Mouse (Mus musculus): ENCODE data around the gene Shq1.

The Shq1 gene
- long read RNA-seq, experiment 1, transcript Shq1-204 (11 exons, 1,990 nt) = major isoform, 7 of 9 reads
- long read RNA-seq, experiment 1, partial matches to known transcripts = 0 of 9 reads
- long read RNA-seq, experiment 1, other reads (novel, unspliced or antisense) = 2 of 9 reads
- long read RNA-seq, experiment 2, partial matches to known transcripts = 0 of 9 reads
- long read RNA-seq, experiment 2, other reads (novel, unspliced or antisense) = 5 of 9 reads

DNA sequence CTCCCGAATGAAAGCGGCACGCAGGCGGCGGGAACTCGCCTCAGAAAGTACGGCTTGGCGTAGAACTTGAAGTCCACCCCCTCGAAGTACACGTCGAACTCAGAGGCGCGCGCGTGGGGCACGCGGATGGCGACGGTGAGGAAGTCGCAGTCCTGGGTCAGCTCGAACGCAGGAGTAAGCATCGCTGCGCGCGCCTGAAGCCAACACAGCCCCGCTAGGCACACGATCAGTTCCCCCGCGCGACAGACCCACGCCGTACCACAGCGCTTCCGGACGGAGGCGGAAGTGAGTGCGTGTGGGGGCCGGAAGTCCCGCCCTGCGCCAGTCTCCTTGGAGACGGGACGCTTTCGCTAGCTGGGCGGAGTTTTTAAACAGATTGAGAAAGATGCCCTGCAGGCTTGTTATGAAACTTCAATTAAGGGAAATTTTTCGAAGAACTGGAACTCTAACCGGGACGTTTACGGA is at the start of gene Shq1:
Shq1 (minus strand) TSS at position 278 of the 465 bp plus-strand sequence.
- intact Hi-C loops (cut with DNase I) = loop anchor here (10.0 kb wide), 1 partner anchor 524 kb away; no protein-coding TSS in a partner anchor

DNA sequence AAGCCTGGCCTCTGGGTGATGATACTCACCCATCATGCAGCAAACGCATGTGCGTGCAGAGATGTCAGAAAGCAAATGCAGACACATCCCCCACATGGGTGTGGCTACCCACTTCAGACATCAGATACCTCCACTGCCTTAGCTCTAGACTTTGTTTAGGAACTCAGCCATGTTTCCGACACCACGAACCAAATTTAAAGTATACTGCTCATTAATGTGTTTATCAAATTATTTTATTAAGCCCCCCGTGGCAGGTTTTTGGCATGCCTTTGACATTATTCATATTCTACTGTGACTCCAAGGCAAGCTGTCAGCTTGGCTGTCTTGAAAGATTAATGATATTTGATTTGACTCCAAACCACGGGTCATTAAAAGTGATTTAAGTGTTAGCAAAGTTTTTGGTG is 49.1 kb upstream of the Shq1 start:
- intact Hi-C loops (cut with DNase I) = no loop called here

DNA sequence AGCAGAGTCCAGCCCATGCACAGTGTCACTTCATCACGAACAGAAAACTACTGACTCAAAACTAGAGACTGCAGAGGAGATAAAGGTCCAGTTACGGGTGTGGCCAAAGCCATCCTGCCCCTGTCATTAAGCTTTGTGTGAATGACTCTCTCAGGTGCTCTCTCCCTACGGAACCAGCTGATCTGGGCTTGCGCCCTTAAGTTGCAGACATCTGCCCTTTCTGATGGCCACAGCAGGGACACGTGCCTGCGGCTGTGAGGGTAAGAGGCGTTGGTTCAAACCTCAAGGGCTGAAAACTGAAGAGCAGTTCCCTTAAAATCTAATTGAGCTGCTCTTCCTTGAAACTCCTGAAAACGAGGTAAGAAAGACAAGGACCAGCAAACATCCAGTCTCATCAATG is 45.9 kb upstream of the Shq1 start:
- intact Hi-C loops (cut with DNase I) = no loop called here

DNA sequence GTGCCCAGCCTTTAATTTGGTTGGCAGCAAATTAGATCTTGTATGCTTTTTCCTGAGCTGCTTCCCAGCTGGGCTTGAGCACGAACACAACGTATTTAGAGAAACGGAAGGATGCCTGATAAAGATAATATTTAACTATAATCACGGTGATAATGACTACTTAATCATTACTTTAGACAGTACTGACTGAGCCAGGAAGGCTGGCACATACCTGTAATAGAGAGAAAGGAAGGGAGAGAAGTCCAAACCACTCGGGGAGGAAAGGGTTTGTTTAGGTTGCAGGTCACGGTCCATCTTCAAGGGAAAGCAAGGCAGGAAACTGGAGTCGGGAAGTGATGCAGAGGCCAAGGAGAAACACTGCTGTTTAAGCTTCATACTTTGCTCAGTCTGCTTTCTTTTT is 45.2 kb upstream of the Shq1 start:
- intact Hi-C loops (cut with DNase I) = no loop called here

DNA sequence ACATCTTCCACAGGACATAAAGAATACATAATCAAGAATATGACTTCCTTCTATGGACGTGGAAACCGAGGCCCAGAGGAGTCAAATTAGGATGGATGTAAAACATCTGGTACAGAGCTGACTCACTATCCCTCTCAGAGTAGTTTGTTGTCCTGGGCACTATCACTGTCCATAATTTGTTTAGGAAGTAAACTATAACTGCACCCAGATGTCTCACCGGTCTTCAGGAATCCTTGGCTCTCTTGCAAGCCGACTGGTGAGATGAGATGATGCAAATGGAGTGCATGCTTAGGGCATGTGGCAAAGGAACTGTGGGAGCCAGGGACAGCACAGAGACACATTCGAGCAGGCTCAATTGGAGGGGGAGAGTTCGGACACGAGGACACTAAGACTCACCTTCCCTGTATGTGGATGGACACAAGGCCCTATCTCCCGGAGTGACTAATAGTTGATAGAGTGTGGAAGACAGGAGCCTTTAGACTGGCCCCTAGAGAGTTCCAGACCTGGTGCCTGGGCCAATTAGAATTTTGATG is 44.4 kb upstream of the Shq1 start:
- intact Hi-C loops (cut with DNase I) = no loop called here

DNA sequence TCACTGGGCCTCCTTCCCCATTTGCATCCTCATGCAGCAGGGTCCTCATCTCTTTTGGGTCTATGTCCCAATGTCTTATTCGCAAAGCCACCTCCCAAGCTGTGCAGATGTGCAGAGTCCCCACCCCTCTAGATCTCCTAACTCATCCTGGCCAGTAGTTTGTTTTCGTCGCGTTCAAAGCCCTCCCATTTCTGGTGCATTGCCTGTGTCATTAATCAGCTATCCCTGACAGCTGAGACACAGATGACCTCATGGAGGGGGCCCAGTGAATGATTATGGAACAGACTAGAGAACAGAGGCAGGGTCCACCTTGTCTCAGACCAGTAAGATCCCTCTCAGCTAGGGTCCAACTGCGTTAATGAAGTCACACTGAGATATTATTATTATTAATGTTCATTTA is 39.9 kb upstream of the Shq1 start:
- intact Hi-C loops (cut with DNase I) = no loop called here

DNA sequence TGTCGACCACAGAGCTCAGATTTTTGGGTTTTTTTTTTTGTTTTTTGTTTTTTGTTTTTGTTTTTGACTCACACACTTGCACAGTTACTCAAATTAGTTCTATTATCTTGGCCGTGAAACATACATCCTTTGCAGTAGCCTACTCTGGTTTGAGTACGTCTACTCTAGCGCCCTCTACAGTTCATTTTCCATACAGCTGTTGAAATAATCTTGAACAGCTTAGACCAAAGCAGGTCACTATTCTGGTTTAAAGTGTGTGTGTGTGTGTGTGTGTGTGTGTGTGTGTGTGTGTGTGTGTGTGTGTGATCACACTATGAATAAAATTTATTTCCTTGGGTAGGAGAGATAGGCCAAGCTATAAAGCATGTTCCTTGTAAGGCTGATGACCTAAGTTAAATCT is 39.2 kb upstream of the Shq1 start:
- intact Hi-C loops (cut with DNase I) = no loop called here

DNA sequence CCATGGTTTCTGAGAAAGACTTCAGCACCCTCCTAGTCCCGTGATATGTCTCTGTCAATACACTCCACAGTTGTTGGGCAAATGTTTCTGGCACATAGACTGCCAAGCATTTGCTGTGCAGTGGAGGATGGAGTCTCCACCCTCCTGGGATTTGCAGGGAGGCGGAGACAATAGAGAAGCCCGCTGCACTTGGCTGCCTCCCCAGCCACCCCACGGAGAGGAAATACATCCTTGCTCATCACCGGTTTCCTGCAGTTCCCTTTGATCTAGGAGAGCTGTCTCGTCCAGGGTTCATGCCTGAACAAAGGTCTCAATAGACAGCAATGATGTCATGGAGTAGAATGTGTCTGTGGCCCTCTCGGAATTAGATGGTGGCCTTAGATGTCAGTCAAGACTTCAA is 38.5 kb upstream of the Shq1 start:
- intact Hi-C loops (cut with DNase I) = no loop called here

DNA sequence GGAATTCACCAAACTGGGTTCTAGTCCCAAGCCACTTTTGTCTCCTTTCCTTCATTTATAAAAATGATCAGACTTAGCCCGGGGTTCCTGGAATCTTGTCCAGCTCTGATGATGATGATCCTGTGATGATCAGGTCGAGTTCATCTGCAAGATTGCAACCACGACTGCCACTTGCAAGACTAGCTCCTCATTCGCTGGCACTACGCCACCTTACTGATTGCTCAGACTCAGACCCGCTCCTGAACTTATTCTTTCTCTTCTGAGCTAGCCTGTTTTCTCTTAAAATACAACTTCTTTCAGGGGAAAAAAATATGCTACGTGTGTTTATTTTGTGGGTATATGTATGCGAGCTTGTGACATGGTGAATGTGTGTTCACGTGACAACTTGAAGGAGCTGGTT is 38.0 kb upstream of the Shq1 start:
- intact Hi-C loops (cut with DNase I) = no loop called here

DNA sequence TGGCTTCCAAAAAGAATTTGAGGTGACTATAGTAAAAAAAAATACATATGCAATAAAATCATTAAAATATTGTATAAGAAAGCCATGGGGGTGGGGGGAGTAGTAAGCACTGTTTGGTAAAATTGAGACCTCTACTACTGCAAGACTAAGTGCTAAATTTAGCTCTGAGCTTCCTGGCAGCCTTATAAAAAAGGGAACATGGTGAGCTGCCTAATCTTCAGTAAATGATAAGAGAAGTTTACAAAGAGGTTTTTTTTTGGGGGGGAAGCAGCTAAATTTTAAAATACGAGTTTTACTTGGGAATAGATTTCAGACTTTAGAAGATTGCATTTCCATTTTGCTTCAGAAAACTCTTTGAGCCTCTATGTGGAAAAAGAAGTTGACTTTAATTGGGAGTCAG is 37.3 kb upstream of the Shq1 start:
- intact Hi-C loops (cut with DNase I) = no loop called here

DNA sequence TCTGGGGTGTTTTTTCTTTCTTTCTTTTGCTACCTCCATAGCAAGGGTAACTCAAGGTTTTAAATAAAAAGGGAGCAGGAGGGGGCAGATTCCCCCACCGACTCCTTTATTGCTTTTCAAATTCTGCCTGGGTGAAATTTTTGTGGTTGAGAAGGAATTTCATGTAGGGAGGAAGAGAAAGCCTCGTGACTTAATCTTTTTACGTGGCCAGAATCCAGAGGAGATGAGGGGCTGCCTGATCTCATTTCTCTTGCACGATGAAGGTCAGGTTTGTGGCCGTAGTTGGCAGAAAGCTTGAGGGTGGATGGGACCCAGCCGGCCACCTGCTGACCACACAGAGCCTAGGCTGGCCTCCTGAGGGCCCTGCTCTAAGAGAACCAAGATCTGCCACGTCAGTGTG is 36.6 kb upstream of the Shq1 start:
- intact Hi-C loops (cut with DNase I) = no loop called here

DNA sequence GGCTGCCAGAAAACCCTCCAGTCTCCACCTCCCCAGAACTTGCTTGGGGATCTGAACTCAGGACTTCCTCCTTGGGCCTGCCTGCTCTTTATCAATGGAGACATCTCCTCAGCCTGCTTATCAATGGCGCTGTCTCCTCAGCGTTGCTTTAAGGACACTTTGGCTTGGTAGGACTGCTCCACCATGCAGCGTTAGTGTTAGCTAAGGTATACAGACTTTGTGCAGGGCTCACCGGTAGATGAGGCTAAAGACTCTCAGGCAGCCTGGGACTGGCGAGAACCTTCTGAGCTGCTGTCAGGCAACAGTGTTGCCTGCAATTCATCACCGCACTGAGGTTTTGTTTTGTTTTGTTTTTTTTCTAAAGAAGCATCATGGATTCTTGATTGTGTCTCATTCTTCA is 35.9 kb upstream of the Shq1 start:
- intact Hi-C loops (cut with DNase I) = no loop called here

DNA sequence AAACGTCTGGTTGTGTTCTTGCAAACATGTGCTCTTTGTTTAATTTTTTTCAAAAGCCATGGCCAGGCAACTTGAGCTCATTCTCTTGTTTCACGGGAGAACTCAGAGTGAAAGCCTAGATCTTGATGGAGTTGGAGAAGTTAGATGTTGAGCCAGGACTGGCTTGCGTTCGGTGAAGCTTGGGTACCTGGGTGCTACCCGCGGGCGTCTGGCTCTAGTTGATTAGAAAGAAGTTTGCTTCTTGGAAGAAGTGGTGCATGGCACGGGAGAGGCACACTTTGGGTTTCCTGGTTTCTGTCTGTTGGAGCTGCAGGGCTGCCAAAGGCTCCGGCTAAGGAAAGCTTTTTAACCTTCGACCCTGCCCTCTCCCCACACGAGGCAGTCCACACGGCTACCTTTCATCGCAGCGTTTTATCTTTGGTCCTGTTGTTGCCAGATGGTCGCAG is 34.4 kb upstream of the Shq1 start:
- intact Hi-C loops (cut with DNase I) = no loop called here

DNA sequence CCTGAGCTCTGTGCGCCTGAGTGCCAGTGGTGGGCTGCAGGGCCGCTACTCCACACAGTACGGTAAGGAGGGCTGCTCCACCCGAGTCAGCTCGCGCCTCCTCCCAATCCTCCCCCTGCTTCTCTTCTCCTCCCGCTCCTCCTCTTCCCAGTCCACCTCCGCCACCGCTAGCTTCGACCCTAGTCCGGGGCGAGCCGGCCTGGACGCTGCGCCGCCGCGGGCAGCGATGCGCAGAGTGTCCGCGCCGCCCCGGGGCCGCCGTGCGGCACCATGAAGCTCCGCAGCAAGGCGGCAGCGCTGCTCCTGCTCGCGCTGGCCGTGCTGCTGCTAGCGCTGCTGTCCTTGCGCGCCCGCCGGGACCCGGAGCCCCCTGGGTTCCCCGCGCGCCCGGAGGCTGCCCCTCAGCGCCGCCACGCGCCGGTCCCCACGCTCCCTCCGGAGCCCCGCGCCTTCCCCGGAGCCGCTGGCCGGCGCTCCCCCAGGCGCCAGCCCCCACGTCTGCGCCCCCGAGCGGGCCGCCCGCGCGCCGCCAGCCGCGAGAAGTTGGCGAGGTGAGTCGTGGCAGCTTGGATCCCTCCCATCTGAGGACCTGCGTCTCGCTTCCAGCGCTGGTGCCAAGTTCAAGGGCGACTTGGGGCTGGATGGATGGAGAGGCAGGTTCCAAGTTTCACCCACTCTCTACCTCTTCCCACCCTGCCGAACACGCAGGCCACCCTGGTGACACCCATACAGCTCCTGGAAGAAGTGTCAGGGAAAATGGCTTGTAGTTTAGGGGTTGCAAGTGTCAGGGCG is 33.8 kb upstream of the Shq1 start, which contains the start of gene Gxylt2:
Gxylt2 (plus strand) TSS at position 161 of the 792 bp plus-strand sequence.
- intact Hi-C loops (cut with DNase I) = no loop called here

DNA sequence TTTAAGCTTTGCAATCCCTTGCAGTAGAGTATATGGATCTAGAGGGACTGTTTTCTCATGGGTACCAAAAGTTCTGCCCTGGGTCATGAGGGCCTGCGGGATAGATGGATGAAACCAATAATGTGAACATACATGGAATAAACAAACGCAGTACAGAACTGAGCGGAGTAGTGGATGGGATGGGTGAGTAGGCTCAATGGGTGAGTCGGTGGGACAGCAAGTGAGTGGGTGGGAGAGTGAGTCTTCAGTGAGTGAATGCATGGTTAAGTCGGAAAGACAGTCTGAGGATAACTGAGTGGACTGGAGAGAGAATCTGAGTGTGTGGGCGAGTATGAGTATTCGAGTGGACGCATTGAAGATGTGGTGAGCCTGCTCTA is 33.2 kb upstream of the Shq1 start:
- intact Hi-C loops (cut with DNase I) = no loop called here

DNA sequence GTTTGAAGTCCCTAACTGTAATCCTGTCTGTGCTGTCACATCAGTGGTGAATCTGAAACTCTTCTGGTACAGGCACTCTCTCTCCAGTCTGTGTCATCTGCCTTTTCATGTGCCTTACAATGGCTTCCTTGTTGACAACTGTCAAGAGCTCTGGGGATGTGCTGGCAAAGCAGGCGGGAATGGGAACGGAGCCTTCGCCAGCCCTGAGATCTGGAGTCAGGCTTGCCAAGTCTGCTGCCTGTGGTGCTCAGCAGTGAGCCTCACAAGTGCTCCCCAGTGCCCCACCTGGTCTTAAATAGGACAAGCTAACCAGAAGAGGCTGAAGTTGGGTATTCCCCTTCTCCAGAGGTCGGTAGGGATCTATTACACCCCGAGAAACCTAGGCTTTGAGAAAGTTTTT is 29.8 kb upstream of the Shq1 start:
- intact Hi-C loops (cut with DNase I) = no loop called here

DNA sequence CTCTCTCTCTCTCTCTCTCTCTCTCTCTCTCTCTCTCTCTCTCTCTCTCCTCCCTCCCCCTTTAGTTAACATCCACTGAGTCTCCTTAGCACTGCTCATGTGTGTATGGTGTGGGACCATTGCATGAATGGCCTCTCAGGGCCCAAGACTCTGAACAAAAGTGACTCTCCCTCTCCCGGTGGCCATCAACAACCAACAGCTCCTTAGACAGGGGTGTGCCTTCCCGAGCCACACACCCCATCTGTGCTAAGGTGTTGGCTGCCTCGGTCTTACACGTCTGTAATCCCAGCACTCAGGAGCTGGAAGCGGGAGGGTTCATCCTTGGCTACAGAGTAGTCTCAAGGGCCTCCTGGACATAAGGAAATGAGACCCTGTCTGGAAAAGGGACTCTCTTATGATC is 29.0 kb upstream of the Shq1 start:
- intact Hi-C loops (cut with DNase I) = no loop called here

DNA sequence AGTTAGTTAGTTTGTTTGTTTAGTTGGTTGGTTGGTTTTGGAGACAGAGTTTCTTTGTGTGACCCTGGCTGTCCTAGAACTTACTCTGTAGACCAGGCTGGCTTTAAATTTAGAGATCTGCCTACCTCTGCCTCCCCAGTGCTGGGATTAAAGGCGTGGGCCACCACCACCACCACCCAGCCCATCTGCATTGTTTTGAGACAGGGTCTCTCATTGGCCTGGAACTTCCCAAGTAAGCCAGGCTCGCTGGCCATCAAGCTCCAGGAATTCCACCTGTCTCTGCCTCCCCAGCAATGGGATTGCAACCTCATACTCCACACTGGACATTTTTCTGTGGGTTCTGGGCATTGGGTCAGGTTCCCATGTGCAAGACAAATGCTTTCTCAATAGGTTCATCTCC is 15.4 kb upstream of the Shq1 start:
- intact Hi-C loops (cut with DNase I) = no loop called here

DNA sequence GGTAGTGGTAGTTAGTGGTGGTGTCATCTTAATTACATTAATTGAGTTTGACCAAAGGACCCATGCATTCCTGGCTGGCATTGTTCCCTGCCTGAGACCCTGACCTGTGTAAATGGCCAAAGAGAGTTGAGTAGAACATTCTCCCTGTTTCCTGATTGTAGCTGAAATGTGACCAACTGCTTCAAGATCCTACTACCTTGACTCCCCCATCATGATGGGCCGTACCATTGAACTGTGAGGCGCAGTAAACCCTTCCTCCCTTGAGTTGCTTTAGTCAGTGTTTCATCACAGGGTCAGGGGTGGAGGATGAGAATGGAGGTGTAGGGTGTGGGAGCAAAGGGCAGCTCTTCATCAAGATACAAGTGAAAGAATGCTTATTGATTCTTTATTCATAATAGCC is 7.7 kb upstream of the Shq1 start:
- intact Hi-C loops (cut with DNase I) = loop anchor here (10.0 kb wide), 1 partner anchor 516 kb away; no protein-coding TSS in a partner anchor

DNA sequence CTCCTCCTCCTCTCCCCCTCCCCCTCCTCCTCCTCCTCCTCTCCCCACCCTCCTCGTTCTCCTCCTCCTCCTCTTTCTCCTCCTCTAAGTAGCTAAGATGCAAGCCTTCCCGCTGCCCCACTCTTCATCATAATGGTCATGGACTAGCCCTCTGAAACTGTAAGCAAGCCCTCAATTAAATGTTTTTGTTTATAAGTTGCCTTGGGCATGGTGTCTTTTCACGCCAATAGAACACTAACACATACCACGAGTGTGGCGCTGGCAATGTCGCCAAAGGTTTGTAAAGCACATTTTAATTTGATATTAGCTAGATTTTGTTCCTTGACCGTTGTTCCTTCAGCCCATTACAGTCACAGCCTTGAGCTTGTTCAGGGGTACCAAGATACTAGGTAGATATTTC is 5.5 kb upstream of the Shq1 start:
- intact Hi-C loops (cut with DNase I) = loop anchor here (10.0 kb wide), 1 partner anchor 518 kb away; no protein-coding TSS in a partner anchor

DNA sequence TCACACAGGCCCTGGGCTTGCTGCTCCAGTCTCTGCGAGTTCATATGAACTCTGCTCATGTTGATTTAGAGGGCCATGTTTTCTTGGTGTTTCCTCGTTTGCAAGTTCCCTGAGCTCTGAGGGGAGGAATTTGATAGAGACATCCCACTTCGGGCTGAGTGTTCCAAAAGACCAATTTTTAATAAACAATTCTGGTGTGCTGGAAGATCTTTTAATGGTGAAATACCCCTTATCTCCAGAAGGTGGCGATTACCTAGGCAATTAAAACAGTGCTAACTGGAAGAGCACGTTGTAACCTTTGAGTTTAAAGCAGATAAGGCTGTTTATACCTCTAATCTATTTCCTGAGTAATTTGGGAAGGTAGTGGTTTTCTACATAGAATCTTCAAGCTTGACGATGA is 4.0 kb upstream of the Shq1 start:
- intact Hi-C loops (cut with DNase I) = loop anchor here (10.0 kb wide), 1 partner anchor 520 kb away; no protein-coding TSS in a partner anchor

DNA sequence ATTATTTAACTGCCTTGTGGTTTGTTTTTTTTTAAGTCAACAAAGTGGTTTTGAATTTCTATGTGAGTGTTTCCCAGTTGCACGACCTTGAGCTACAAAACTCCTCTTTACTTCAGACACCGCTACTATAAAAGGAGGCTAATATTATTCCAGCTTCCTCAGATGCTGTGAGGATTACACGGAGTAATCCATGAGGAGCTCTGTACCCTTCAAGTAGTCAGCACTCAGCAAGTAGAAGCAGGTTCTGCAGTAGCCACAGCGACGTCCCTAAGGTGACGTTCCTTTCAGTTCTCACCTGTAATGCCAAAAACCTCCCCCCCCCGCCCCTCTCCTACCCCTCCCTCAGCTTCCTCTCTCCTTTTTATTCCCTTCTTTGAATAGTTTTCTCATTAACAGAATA is 444 bp upstream of the Shq1 start:
- intact Hi-C loops (cut with DNase I) = loop anchor here (10.0 kb wide), 1 partner anchor 523 kb away; no protein-coding TSS in a partner anchor

Data from adrenal gland (tissue).